Mouse (Mus musculus): ENCODE results near the gene Sco2.

DNA sequence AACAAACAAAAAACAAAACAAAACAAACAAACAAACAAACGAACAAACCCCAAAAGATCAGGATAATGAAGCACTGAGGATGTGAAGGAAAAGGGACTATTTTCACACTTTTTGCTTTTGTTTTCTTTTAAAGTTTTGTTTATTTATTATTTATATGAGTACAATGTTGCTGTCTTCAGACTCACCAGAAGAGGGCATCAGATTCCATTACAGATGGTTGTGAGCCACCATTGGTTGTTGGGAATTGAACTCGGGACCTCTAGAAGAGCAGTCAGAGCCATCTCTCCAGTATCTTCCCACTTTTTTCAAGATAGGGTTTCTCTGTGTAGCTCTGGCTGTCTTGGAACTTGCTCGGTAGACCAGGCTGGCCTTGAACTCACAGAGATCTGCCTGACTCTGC, 30.3 kb downstream of the Sco2 start:
- no peak for TF ChIP-seq MEF2A (IDR thresholded peaks at IDR 0.05; ENCODE audit: extremely low read depth, insufficient replicate concordance, low read depth, low read length, poor library complexity, severe bottlenecking)
- TF ChIP-seq CTCF (IDR thresholded peaks at IDR 0.05 in 2 of 3, conservative IDR thresholded peaks at IDR 0.05 in 1 of 3; ENCODE audit: control insufficient read depth in 1 of 3, insufficient read depth in 1 of 3, low read depth in 2 of 3, low read length in 3 of 3, poor library complexity in 1 of 3, severe bottlenecking in 1 of 3) = peak in 2 of 3 experiments; percentile 23 to 51; a peak in 4 of 6 replicates
- no peak for TF ChIP-seq POLR2A (IDR thresholded peaks at IDR 0.05; ENCODE audit: control insufficient read depth in 1 of 2, insufficient read depth in 1 of 2, low read depth in 1 of 2, low read length in 2 of 2, poor library complexity in 1 of 2)
- TF ChIP-seq EP300 (IDR thresholded peaks at IDR 0.05; ENCODE audit: low read depth in 1 of 2, low read length in 2 of 2) = no peak
- no peak for TF ChIP-seq GATA1 (IDR thresholded peaks at IDR 0.05; ENCODE audit: low read depth, low read length)
- no peak for TF ChIP-seq TAL1 (IDR thresholded peaks at IDR 0.05; ENCODE audit: low read length)
